Mouse (Mus musculus): ENCODE results near the gene Traf3.

Gene Traf3

GRCm38 (mm10) chr12:111165831-111166591, at the start of gene Traf3:
Gene Traf3, plus strand, starts transcription at chr12:111166370.
- in situ Hi-C loops (cut with MboI, MseI): no loop called here

- in situ Hi-C loops (cut with MboI, MseI): no loop called here
Measured at GRCm38 (mm10) chr12:111119506-111120085, 46.6 kb upstream of the Traf3 start.

- in situ Hi-C loops (cut with MboI, MseI): no loop called here
Measured at GRCm38 (mm10) chr12:111120976-111121645, 45.1 kb upstream of the Traf3 start.

- in situ Hi-C loops (cut with MboI, MseI): no loop called here
Measured at GRCm38 (mm10) chr12:111122332-111122852, 43.8 kb upstream of the Traf3 start.

- in situ Hi-C loops (cut with MboI, MseI): no loop called here
Measured at GRCm38 (mm10) chr12:111124601-111125260, 41.4 kb upstream of the Traf3 start.

GRCm38 (mm10) chr12:111125666-111126065, 40.5 kb upstream of the Traf3 start:
- in situ Hi-C loops (cut with MboI, MseI): no loop called here

- in situ Hi-C loops (cut with MboI, MseI): no loop called here
Measured at GRCm38 (mm10) chr12:111134169-111134568, 32.0 kb upstream of the Traf3 start.

GRCm38 (mm10) chr12:111134791-111135733, 31.1 kb upstream of the Traf3 start:
- in situ Hi-C loops (cut with MboI, MseI): no loop called here

- in situ Hi-C loops (cut with MboI, MseI): no loop called here
Measured at GRCm38 (mm10) chr12:111135953-111136352, 30.2 kb upstream of the Traf3 start.

GRCm38 (mm10) chr12:111137079-111137478, 29.1 kb upstream of the Traf3 start:
- in situ Hi-C loops (cut with MboI, MseI): no loop called here

- in situ Hi-C loops (cut with MboI, MseI): no loop called here
Measured at GRCm38 (mm10) chr12:111143005-111143508, 23.1 kb upstream of the Traf3 start.

GRCm38 (mm10) chr12:111143509-111144063, 22.6 kb upstream of the Traf3 start:
- in situ Hi-C loops (cut with MboI, MseI): no loop called here

- in situ Hi-C loops (cut with MboI, MseI): no loop called here
Measured at GRCm38 (mm10) chr12:111144598-111144997, 21.6 kb upstream of the Traf3 start.

- in situ Hi-C loops (cut with MboI, MseI): no loop called here
Measured at GRCm38 (mm10) chr12:111145269-111145668, 20.9 kb upstream of the Traf3 start.

GRCm38 (mm10) chr12:111149495-111150235, 16.5 kb upstream of the Traf3 start:
- in situ Hi-C loops (cut with MboI, MseI): no loop called here

GRCm38 (mm10) chr12:111150236-111150596, 16.0 kb upstream of the Traf3 start:
- in situ Hi-C loops (cut with MboI, MseI): no loop called here

- in situ Hi-C loops (cut with MboI, MseI): no loop called here
Measured at GRCm38 (mm10) chr12:111151422-111152156, 14.6 kb upstream of the Traf3 start.

- in situ Hi-C loops (cut with MboI, MseI): no loop called here
Measured at GRCm38 (mm10) chr12:111152579-111152978, 13.6 kb upstream of the Traf3 start.

All from regulatory T cell (primary cell).